Mouse (Mus musculus) stomach, embryonic 15.5 days (tissue): ENCODE measurements at regions not wholly inside any gene's neighbourhood (a gene's known extent, or its start where the extent isn't known, plus 50 kb on each side); places are given as distances from the start of the nearest gene placed in this dataset.

Experiments
- ATAC-seq: fragments of 200-750 bp; cut with Nextera tagmentation; 2 replicates; pipeline ENCODE4 v1.8.0; 2017; ENCODE audit warnings: low read depth, moderate number of reproducible peaks, moderate TSS enrichment; ENCODE audit not compliant: insufficient read depth, low FRiP score
- H3K27ac ChIP-seq: fragments of 300-500 bp; sonication (generic); 2 replicates; pipeline ENCODE4 v1.5.1; 2015; ENCODE audit warnings: mild to moderate bottlenecking, inconsistent platforms
- H3K27me3 ChIP-seq: fragments of 300-500 bp; sonication (generic); replicated peaks from 2 replicates; pipeline ENCODE4 v1.6.1; 2015; ENCODE audit warnings: inconsistent platforms
- H3K36me3 ChIP-seq: fragments of 300-500 bp; sonication (generic); 2 replicates; pipeline ENCODE4 v1.6.1; 2015; ENCODE audit warnings: inconsistent platforms
- H3K4me1 ChIP-seq: fragments of 300-500 bp; sonication (generic); 2 replicates; pipeline ENCODE4 v1.6.1; 2015; ENCODE audit warnings: inconsistent platforms
- H3K4me2 ChIP-seq: fragments of 300-500 bp; sonication (generic); 2 replicates; pipeline ENCODE4 v1.6.1; 2015; ENCODE audit warnings: mild to moderate bottlenecking, inconsistent platforms
- H3K4me3 ChIP-seq: fragments of 300-500 bp; sonication (generic); replicated peaks from 2 replicates; pipeline ENCODE4 v1.5.1; 2015; ENCODE audit warnings: inconsistent platforms
- H3K9ac ChIP-seq: fragments of 300-500 bp; sonication (generic); 2 replicates; pipeline ENCODE4 v1.6.1; 2015; ENCODE audit warnings: inconsistent platforms
- H3K9me3 ChIP-seq: fragments of 300-500 bp; sonication (generic); 2 replicates; pipeline ENCODE4 v1.6.1; 2016; ENCODE audit warnings: inconsistent platforms
- WGBS: fragments of 180-500 bp; shearing (Covaris S2); methylation state at CpG from one replicate; pipeline ENCODE4 v1.1.7; 2015; 5-methylcytosine and 5-hydroxymethylcytosine counted together

GRCm38 (mm10) chr19:32912323-32912722 is 155.0 kb downstream of the Pten start:
- no peak overlapping the region for H3K4me2 ChIP-seq
- H3K9me3 ChIP-seq: no peaks in the 10 kb centered on the region
- no peaks in the 10 kb centered on the region for H3K4me1 ChIP-seq
- WGBS: 80% methylated on average over 3 of the region's 3 CpGs
- H3K27ac ChIP-seq: no peak overlapping the region
- no peak overlapping the region for H3K9ac ChIP-seq
- no peak for ATAC-seq
- H3K27me3 ChIP-seq: no peaks in the 10 kb centered on the region
- H3K4me3 ChIP-seq: no peak overlapping the region
- H3K36me3 ChIP-seq: no peaks in the 10 kb centered on the region

- WGBS: 72% methylated on average over 8 of the region's 8 CpGs
- H3K9me3 ChIP-seq: no peaks in the 10 kb centered on the region
- no peak overlapping the region for H3K4me2 ChIP-seq
- H3K36me3 ChIP-seq: no peaks in the 10 kb centered on the region
- H3K27me3 ChIP-seq: no peaks in the 10 kb centered on the region
- H3K4me1 ChIP-seq: no peaks in the 10 kb centered on the region
- H3K9ac ChIP-seq: no peak overlapping the region
- H3K4me3 ChIP-seq: no peak overlapping the region
- H3K27ac ChIP-seq: no peak overlapping the region
- ATAC-seq: no peak
Observed at GRCm38 (mm10) chr19:32916507-32917280, 159.4 kb downstream of the Pten start.

- no peak for ATAC-seq
- no peaks in the 10 kb centered on the region for H3K27me3 ChIP-seq
- no peak overlapping the region for H3K9ac ChIP-seq
- no peaks in the 10 kb centered on the region for H3K9me3 ChIP-seq
- H3K4me3 ChIP-seq: no peak overlapping the region
- H3K4me2 ChIP-seq: no peak overlapping the region
- H3K4me1 ChIP-seq: no peaks in the 10 kb centered on the region
- no peaks in the 10 kb centered on the region for H3K36me3 ChIP-seq
- H3K27ac ChIP-seq: no peak overlapping the region
- 62% methylated on average over 3 of the region's 3 CpGs for WGBS
Observed at GRCm38 (mm10) chr19:32921021-32921420, 163.7 kb downstream of the Pten start.

GRCm38 (mm10) chr19:32923911-32924310 is 166.6 kb downstream of the Pten start:
- Histone ChIP-seq H3K27me3 (no peaks in the 10 kb centered on the region), H3K4me2 (no peak overlapping the region), H3K4me3 (no peak overlapping the region), H3K9ac (no peak overlapping the region), H3K36me3 (no peaks in the 10 kb centered on the region), H3K27ac (no peak overlapping the region), H3K9me3 (no peaks in the 10 kb centered on the region), H3K4me1 (0 out of 2 replicates have a peak, but pooled peaks cover 3% of the 10 kb centered on the region)
- WGBS: 83% methylated on average over 3 of the region's 3 CpGs
- ATAC-seq: no peak

GRCm38 (mm10) chr19:32925628-32926505 is 168.6 kb downstream of the Pten start:
- H3K36me3 ChIP-seq: no peaks in the 10 kb centered on the region
- H3K27ac ChIP-seq: no peak overlapping the region
- H3K4me2 ChIP-seq: no peak overlapping the region
- no peaks in the 10 kb centered on the region for H3K9me3 ChIP-seq
- WGBS: 53% methylated on average over 6 of the region's 6 CpGs
- no peak for ATAC-seq
- no peak overlapping the region for H3K4me3 ChIP-seq
- no peak overlapping the region for H3K9ac ChIP-seq
- H3K4me1 ChIP-seq: 0 out of 2 replicates have a peak, but pooled peaks cover 3% of the 10 kb centered on the region
- H3K27me3 ChIP-seq: no peaks in the 10 kb centered on the region

- H3K27ac ChIP-seq: no peak overlapping the region
- no peak overlapping the region for H3K4me3 ChIP-seq
- H3K9ac ChIP-seq: no peak overlapping the region
- no peaks in the 10 kb centered on the region for H3K27me3 ChIP-seq
- H3K4me2 ChIP-seq: no peak overlapping the region
- H3K9me3 ChIP-seq: no peaks in the 10 kb centered on the region
- no peak for ATAC-seq
- no peaks in the 10 kb centered on the region for H3K36me3 ChIP-seq
- H3K4me1 ChIP-seq: 0 out of 2 replicates have a peak, but pooled peaks cover 3% of the 10 kb centered on the region
- WGBS: 72% methylated on average over 4 of the region's 4 CpGs
Observed at GRCm38 (mm10) chr19:32926571-32926970, 169.3 kb downstream of the Pten start.

GRCm38 (mm10) chr19:32933676-32934075 is 176.4 kb downstream of the Pten start:
- no peak overlapping the region for H3K4me2 ChIP-seq
- H3K36me3 ChIP-seq: no peaks in the 10 kb centered on the region
- no peaks in the 10 kb centered on the region for H3K4me1 ChIP-seq
- no peaks in the 10 kb centered on the region for H3K27me3 ChIP-seq
- H3K9me3 ChIP-seq: no peaks in the 10 kb centered on the region
- no peak overlapping the region for H3K9ac ChIP-seq
- no peak for ATAC-seq
- H3K27ac ChIP-seq: no peak overlapping the region
- WGBS: 74% methylated on average over 5 of the region's 5 CpGs
- no peak overlapping the region for H3K4me3 ChIP-seq

- H3K9ac ChIP-seq: no peak overlapping the region
- H3K27me3 ChIP-seq: no peaks in the 10 kb centered on the region
- no peaks in the 10 kb centered on the region for H3K9me3 ChIP-seq
- WGBS: 84% methylated on average over 5 of the region's 5 CpGs
- no peaks in the 10 kb centered on the region for H3K36me3 ChIP-seq
- H3K4me3 ChIP-seq: no peak overlapping the region
- no peaks in the 10 kb centered on the region for H3K4me1 ChIP-seq
- H3K27ac ChIP-seq: no peak overlapping the region
- ATAC-seq: no peak
- H3K4me2 ChIP-seq: no peak overlapping the region
Observed at GRCm38 (mm10) chr19:32935638-32936037, 178.3 kb downstream of the Pten start.

- no peak overlapping the region for H3K27ac ChIP-seq
- H3K4me2 ChIP-seq: no peak overlapping the region
- no peak for ATAC-seq
- H3K4me1 ChIP-seq: no peaks in the 10 kb centered on the region
- WGBS: 81% methylated on average over 6 of the region's 6 CpGs
- H3K27me3 ChIP-seq: no peaks in the 10 kb centered on the region
- H3K9me3 ChIP-seq: no peaks in the 10 kb centered on the region
- H3K4me3 ChIP-seq: no peak overlapping the region
- no peaks in the 10 kb centered on the region for H3K36me3 ChIP-seq
- no peak overlapping the region for H3K9ac ChIP-seq
Observed at GRCm38 (mm10) chr19:32937591-32937990, 180.3 kb downstream of the Pten start.

- H3K27ac ChIP-seq: no peak overlapping the region
- H3K4me2 ChIP-seq: no peak overlapping the region
- no peak overlapping the region for H3K9ac ChIP-seq
- no peaks in the 10 kb centered on the region for H3K9me3 ChIP-seq
- H3K36me3 ChIP-seq: no peaks in the 10 kb centered on the region
- H3K4me3 ChIP-seq: no peak overlapping the region
- H3K27me3 ChIP-seq: no peaks in the 10 kb centered on the region
- no peak for ATAC-seq
- no peaks in the 10 kb centered on the region for H3K4me1 ChIP-seq
- WGBS: 83% methylated on average over 5 of the region's 5 CpGs
Observed at GRCm38 (mm10) chr19:32939692-32940091, 182.4 kb downstream of the Pten start.

GRCm38 (mm10) chr19:32940806-32941205 is 183.5 kb downstream of the Pten start:
- H3K4me2 ChIP-seq: no peak overlapping the region
- no peaks in the 10 kb centered on the region for H3K9me3 ChIP-seq
- H3K36me3 ChIP-seq: no peaks in the 10 kb centered on the region
- no peaks in the 10 kb centered on the region for H3K4me1 ChIP-seq
- WGBS: 63% methylated on average over 6 of the region's 6 CpGs
- ATAC-seq: no peak
- no peaks in the 10 kb centered on the region for H3K27me3 ChIP-seq
- H3K4me3 ChIP-seq: no peak overlapping the region
- H3K9ac ChIP-seq: no peak overlapping the region
- no peak overlapping the region for H3K27ac ChIP-seq

- no peaks in the 10 kb centered on the region for H3K9me3 ChIP-seq
- ATAC-seq: no peak
- H3K9ac ChIP-seq: no peak overlapping the region
- H3K4me3 ChIP-seq: no peak overlapping the region
- H3K4me1 ChIP-seq: 0 out of 2 replicates have a peak, but pooled peaks cover 2% of the 10 kb centered on the region
- no peaks in the 10 kb centered on the region for H3K36me3 ChIP-seq
- H3K27me3 ChIP-seq: no peaks in the 10 kb centered on the region
- H3K27ac ChIP-seq: no peak overlapping the region
- WGBS: 80% methylated on average over 2 of the region's 2 CpGs
- H3K4me2 ChIP-seq: no peak overlapping the region
Observed at GRCm38 (mm10) chr19:32943594-32944230, 186.4 kb downstream of the Pten start.
